Mouse (Mus musculus) lung, adult 2 months (tissue): ENCODE data around the gene Mical3.

ENCODE experiments used
- CTCF ChIP-seq: fragments of 200-500 bp; IDR thresholded peaks from 2 replicates; pipeline ENCODE4 v1.5.1; 2011; ENCODE audit warnings: mild to moderate bottlenecking, low read length, control low read depth; ENCODE audit not compliant: insufficient read depth
- POLR2A ChIP-seq: fragments of 200-500 bp; IDR thresholded peaks from 2 replicates; pipeline ENCODE4 v1.6.1; 2011; ENCODE audit warnings: low read depth, mild to moderate bottlenecking, control low read depth, low read length, borderline replicate concordance; ENCODE audit errors: extremely low read depth

- TF ChIP-seq CTCF (peak; percentile 97), POLR2A (no peak)
Observed at GRCm38 (mm10) chr6:120971797-120972590, 158.8 kb downstream of the Mical3 start.
